Mouse (Mus musculus) small intestine, adult 2 months (tissue): ENCODE results near the gene Procr.

Experiments used
- CTCF ChIP-seq: fragments of 200-500 bp; IDR thresholded peaks from 2 replicates; pipeline ENCODE4 v1.5.1; 2012; ENCODE audit warnings: low read depth, mild to moderate bottlenecking, control low read depth, inconsistent platforms, low read length, moderate library complexity, mixed read lengths; ENCODE audit not compliant: insufficient replicate concordance, insufficient read length; ENCODE audit errors: extremely low read depth
- POLR2A ChIP-seq: fragments of 200-500 bp; IDR thresholded peaks from 2 replicates; pipeline ENCODE4 v1.6.1; 2012; ENCODE audit warnings: low read depth, mild to moderate bottlenecking, control low read depth, inconsistent platforms, low read length, moderate library complexity

- no peak for TF ChIP-seq CTCF
- TF ChIP-seq POLR2A, result no peak
These were observed 22.7 kb downstream of the Procr start for GRCm38 (mm10) chr2:155773664-155774063.
